Mouse (Mus musculus) lung, embryonic 15.5 days (tissue): ENCODE results near the gene Fgd3. TPM values are rescaled to one million over a fixed set of nuclear protein-coding genes. Genes with fewer than 3 reads are reported as not detected.

Source experiments
- ATAC-seq: fragments of 200-750 bp; cut with Nextera tagmentation; 2 replicates; pipeline ENCODE4 v1.8.0; 2017; ENCODE audit warnings: moderate number of reproducible peaks, borderline replicate concordance; ENCODE audit not compliant: low FRiP score, low TSS enrichment; ENCODE audit errors: extremely low read depth
- H3K27ac ChIP-seq: fragments of 300-500 bp; sonication (generic); 2 replicates; pipeline ENCODE4 v1.5.1; 2015; ENCODE audit warnings: moderate library complexity, mild to moderate bottlenecking, inconsistent platforms
- H3K27me3 ChIP-seq: fragments of 300-500 bp; sonication (generic); 2 replicates; pipeline ENCODE4 v1.6.1; 2015; ENCODE audit warnings: inconsistent platforms
- H3K36me3 ChIP-seq: fragments of 300-500 bp; sonication (generic); 2 replicates; pipeline ENCODE4 v1.6.1; 2015; ENCODE audit warnings: inconsistent platforms
- H3K4me1 ChIP-seq: fragments of 300-500 bp; sonication (generic); 2 replicates; pipeline ENCODE4 v1.6.1; 2015; ENCODE audit warnings: inconsistent platforms
- H3K4me2 ChIP-seq: fragments of 300-500 bp; sonication (generic); 2 replicates; pipeline ENCODE4 v1.6.1; 2015; ENCODE audit warnings: inconsistent platforms, mild to moderate bottlenecking, moderate library complexity
- H3K4me3 ChIP-seq: fragments of 300-500 bp; sonication (generic); 2 replicates; pipeline ENCODE4 v1.5.1; 2015; ENCODE audit warnings: mild to moderate bottlenecking, inconsistent platforms
- H3K9ac ChIP-seq: fragments of 300-500 bp; sonication (generic); 2 replicates; pipeline ENCODE4 v1.6.1; 2015; ENCODE audit warnings: inconsistent platforms
- H3K9me3 ChIP-seq: fragments of 300-500 bp; sonication (generic); 2 replicates; pipeline ENCODE4 v1.6.1; 2016; ENCODE audit warnings: inconsistent platforms
- WGBS: fragments of 180-500 bp; shearing (Covaris S2); methylation state at CpG from one replicate; pipeline ENCODE4 v1.1.7; 2015; 5-methylcytosine and 5-hydroxymethylcytosine counted together
- polyA plus RNA-seq: library from polyadenylated mRNA; unstranded; fragments of >200 nt; fragmentation: Nextera tagmentation; extraction: Ambion mirVana; gene quantifications from 2 replicates; pipeline ENCODE4 v1.2.1, GENCODE M21; 2015

Gene Fgd3
- polyA plus RNA-seq, 1 experiment from 2014 or later: 0.30 TPM

GRCm38 (mm10) chr13:49338893-49339546 lies 18.9 kb upstream of the Fgd3 start:
- no peak overlapping the region for H3K4me3 ChIP-seq
- no peaks in the 10 kb centered on the region for H3K27me3 ChIP-seq
- H3K9me3 ChIP-seq: no peaks in the 10 kb centered on the region
- peaks cover 24% of the 10 kb centered on the region for H3K4me1 ChIP-seq
- no peak overlapping the region for H3K4me2 ChIP-seq
- no peak for ATAC-seq
- H3K9ac ChIP-seq: no peak overlapping the region
- no peaks in the 10 kb centered on the region for H3K36me3 ChIP-seq
- WGBS: 65% methylated on average over 7 of the region's 7 CpGs
- H3K27ac ChIP-seq: no peak overlapping the region

GRCm38 (mm10) chr13:49335077-49335982 lies 15.2 kb upstream of the Fgd3 start:
- no peak overlapping the region for H3K9ac ChIP-seq
- H3K4me3 ChIP-seq: no peak overlapping the region
- no peaks in the 10 kb centered on the region for H3K27me3 ChIP-seq
- no peaks in the 10 kb centered on the region for H3K9me3 ChIP-seq
- H3K36me3 ChIP-seq: no peaks in the 10 kb centered on the region
- H3K4me1 ChIP-seq: peaks cover 1% of the 10 kb centered on the region; the same call in 1 of the 2 replicates
- ATAC-seq: no peak
- H3K27ac ChIP-seq: no peak overlapping the region
- 75% methylated on average over 12 of the region's 12 CpGs for WGBS
- H3K4me2 ChIP-seq: no peak overlapping the region

GRCm38 (mm10) chr13:49333250-49333649 lies 13.1 kb upstream of the Fgd3 start:
- Histone ChIP-seq H3K27me3 (no peaks in the 10 kb centered on the region), H3K36me3 (no peaks in the 10 kb centered on the region), H3K4me2 (no peak overlapping the region), H3K4me1 (no peaks in the 10 kb centered on the region), H3K9ac (no peak overlapping the region), H3K4me3 (no peak overlapping the region), H3K9me3 (no peaks in the 10 kb centered on the region), H3K27ac (no peak overlapping the region)
- WGBS: 69% methylated on average over 2 of the region's 2 CpGs
- no peak for ATAC-seq

- no peaks in the 10 kb centered on the region for H3K27me3 ChIP-seq
- no peak overlapping the region for H3K9ac ChIP-seq
- no peaks in the 10 kb centered on the region for H3K36me3 ChIP-seq
- ATAC-seq: no peak
- H3K4me1 ChIP-seq: no peaks in the 10 kb centered on the region
- H3K4me3 ChIP-seq: no peak overlapping the region
- WGBS: 68% methylated on average over 4 of the region's 4 CpGs
- no peaks in the 10 kb centered on the region for H3K9me3 ChIP-seq
- H3K4me2 ChIP-seq: no peak overlapping the region
- no peak overlapping the region for H3K27ac ChIP-seq
Observed at GRCm38 (mm10) chr13:49328101-49328500, 8.0 kb upstream of the Fgd3 start.

GRCm38 (mm10) chr13:49326246-49327206 lies 6.4 kb upstream of the Fgd3 start:
- no peak overlapping the region for H3K9ac ChIP-seq
- no peak overlapping the region for H3K27ac ChIP-seq
- H3K27me3 ChIP-seq: no peaks in the 10 kb centered on the region
- 52% methylated on average over 6 of the region's 6 CpGs for WGBS
- no peaks in the 10 kb centered on the region for H3K36me3 ChIP-seq
- H3K9me3 ChIP-seq: no peaks in the 10 kb centered on the region
- H3K4me1 ChIP-seq: no peaks in the 10 kb centered on the region
- no peak overlapping the region for H3K4me3 ChIP-seq
- no peak overlapping the region for H3K4me2 ChIP-seq
- no peak for ATAC-seq

- H3K4me2 ChIP-seq: no peak overlapping the region
- H3K27ac ChIP-seq: no peak overlapping the region
- peaks cover 7% of the 10 kb centered on the region for H3K4me1 ChIP-seq
- no peak for ATAC-seq
- H3K36me3 ChIP-seq: no peaks in the 10 kb centered on the region
- WGBS: 75% methylated on average over 5 of the region's 5 CpGs
- H3K27me3 ChIP-seq: no peaks in the 10 kb centered on the region
- H3K4me3 ChIP-seq: no peak overlapping the region
- H3K9ac ChIP-seq: no peak overlapping the region
- H3K9me3 ChIP-seq: no peaks in the 10 kb centered on the region
Observed at GRCm38 (mm10) chr13:49324871-49325270, 4.8 kb upstream of the Fgd3 start.

GRCm38 (mm10) chr13:49322739-49323138 lies 2.6 kb upstream of the Fgd3 start:
- Histone ChIP-seq H3K4me2 (no peak overlapping the region), H3K27ac (no peak overlapping the region), H3K4me1 (peaks cover 14% of the 10 kb centered on the region), H3K9ac (no peak overlapping the region), H3K36me3 (no peaks in the 10 kb centered on the region), H3K4me3 (no peak overlapping the region), H3K27me3 (no peaks in the 10 kb centered on the region), H3K9me3 (no peaks in the 10 kb centered on the region)
- no peak for ATAC-seq
- 84% methylated on average over 5 of the region's 5 CpGs for WGBS

- no peak for ATAC-seq
- Histone ChIP-seq H3K27ac (no peak overlapping the region), H3K9me3 (no peaks in the 10 kb centered on the region), H3K4me2 (no peak overlapping the region), H3K4me1 (peaks cover 14% of the 10 kb centered on the region), H3K4me3 (no peak overlapping the region), H3K36me3 (no peaks in the 10 kb centered on the region), H3K27me3 (no peaks in the 10 kb centered on the region), H3K9ac (0 out of 2 replicates have a peak overlapping the region, but pooled peaks have one; percentile 10)
- 77% methylated on average over 5 of the region's 5 CpGs for WGBS
Observed at GRCm38 (mm10) chr13:49322169-49322568, 2.1 kb upstream of the Fgd3 start.

- no peaks in the 10 kb centered on the region for H3K9me3 ChIP-seq
- no peaks in the 10 kb centered on the region for H3K36me3 ChIP-seq
- no peak overlapping the region for H3K27ac ChIP-seq
- no peak overlapping the region for H3K4me2 ChIP-seq
- H3K9ac ChIP-seq: no peak overlapping the region
- 64% methylated on average over 3 of the region's 3 CpGs for WGBS
- no peaks in the 10 kb centered on the region for H3K27me3 ChIP-seq
- peaks cover 14% of the 10 kb centered on the region for H3K4me1 ChIP-seq
- no peak for ATAC-seq
- no peak overlapping the region for H3K4me3 ChIP-seq
Observed at GRCm38 (mm10) chr13:49321452-49321851, 1.3 kb upstream of the Fgd3 start.

- no peaks in the 10 kb centered on the region for H3K9me3 ChIP-seq
- H3K4me2 ChIP-seq: peak overlapping the region; percentile 55
- no peak overlapping the region for H3K4me3 ChIP-seq
- H3K4me1 ChIP-seq: peaks cover 14% of the 10 kb centered on the region
- 84% methylated on average over 1 of the region's 1 CpGs for WGBS
- H3K27ac ChIP-seq: no peak overlapping the region
- no peaks in the 10 kb centered on the region for H3K27me3 ChIP-seq
- no peaks in the 10 kb centered on the region for H3K36me3 ChIP-seq
- no peak overlapping the region for H3K9ac ChIP-seq
- ATAC-seq: no peak
Observed at GRCm38 (mm10) chr13:49320514-49320913, 403 bp upstream of the Fgd3 start.

GRCm38 (mm10) chr13:49317914-49318313 lies 2.2 kb downstream of the Fgd3 start:
- H3K9me3 ChIP-seq: no peaks in the 10 kb centered on the region
- no peak overlapping the region for H3K9ac ChIP-seq
- ATAC-seq: no peak
- no peak overlapping the region for H3K27ac ChIP-seq
- peaks cover 14% of the 10 kb centered on the region for H3K4me1 ChIP-seq
- 78% methylated on average over 7 of the region's 7 CpGs for WGBS
- H3K4me3 ChIP-seq: no peak overlapping the region
- H3K4me2 ChIP-seq: no peak overlapping the region
- H3K36me3 ChIP-seq: no peaks in the 10 kb centered on the region
- no peaks in the 10 kb centered on the region for H3K27me3 ChIP-seq
